Mouse (Mus musculus): ENCODE results near the gene Pcbp1.
"Not testable (repeated sequence)": the region's sequence is repeated elsewhere in the genome, so short reads cannot be mapped to it uniquely, and the experiment has no call there.

Pcbp1 gene

GRCm38 (mm10) chr6:86493469-86494263, 32.5 kb downstream of the Pcbp1 start:
- DNase-seq (ENCODE audit: low spot score): no peak

GRCm38 (mm10) chr6:86490413-86490812, 35.7 kb downstream of the Pcbp1 start:
- not testable (repeated sequence) for DNase-seq (ENCODE audit: low spot score)

GRCm38 (mm10) chr6:86489945-86490344, 36.2 kb downstream of the Pcbp1 start:
- DNase-seq (ENCODE audit: low spot score): no peak

GRCm38 (mm10) chr6:86488149-86488485, 38.0 kb downstream of the Pcbp1 start:
- no peak for DNase-seq (ENCODE audit: low spot score)

GRCm38 (mm10) chr6:86487358-86488148, 38.6 kb downstream of the Pcbp1 start:
- peak; percentile 86 for DNase-seq (ENCODE audit: low spot score)

GRCm38 (mm10) chr6:86485943-86486640, 40.0 kb downstream of the Pcbp1 start:
- no peak for DNase-seq (ENCODE audit: low spot score)

- DNase-seq (ENCODE audit: low spot score): no peak
Observed at GRCm38 (mm10) chr6:86481871-86482270, 44.2 kb downstream of the Pcbp1 start.

DNA sequence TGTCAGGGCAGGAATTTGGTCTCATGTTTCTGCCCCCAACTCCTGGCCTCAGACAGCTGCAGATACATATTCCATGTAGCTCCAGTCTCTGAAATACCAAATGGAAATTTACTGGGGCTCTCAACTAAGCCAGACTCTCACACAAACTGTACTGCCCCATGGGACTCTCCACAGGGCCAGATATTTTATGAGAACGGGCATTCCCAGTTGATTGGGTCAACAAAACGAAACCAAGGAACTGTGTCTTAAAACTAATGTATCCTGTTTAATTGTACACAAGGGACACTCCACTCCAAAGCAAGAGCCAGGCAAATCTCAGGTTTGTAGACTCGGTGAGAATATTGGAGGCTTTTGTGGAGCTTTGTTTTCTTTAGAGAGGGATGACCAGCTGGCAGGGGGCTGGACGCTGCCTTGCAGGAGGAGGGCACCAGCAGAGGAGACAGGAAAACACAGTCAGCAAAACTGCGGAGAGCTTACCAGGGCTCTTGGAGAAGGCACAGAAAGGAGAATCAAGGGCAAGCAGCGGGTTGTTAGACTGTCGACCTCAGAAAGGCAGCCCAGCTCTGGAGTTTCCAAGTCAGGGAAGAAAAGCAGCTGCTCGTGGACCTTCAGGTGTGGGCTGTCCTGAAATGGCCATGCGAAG, 45.8 kb downstream of the Pcbp1 start:
- peak; percentile 33 for DNase-seq (ENCODE audit: low spot score)

DNA sequence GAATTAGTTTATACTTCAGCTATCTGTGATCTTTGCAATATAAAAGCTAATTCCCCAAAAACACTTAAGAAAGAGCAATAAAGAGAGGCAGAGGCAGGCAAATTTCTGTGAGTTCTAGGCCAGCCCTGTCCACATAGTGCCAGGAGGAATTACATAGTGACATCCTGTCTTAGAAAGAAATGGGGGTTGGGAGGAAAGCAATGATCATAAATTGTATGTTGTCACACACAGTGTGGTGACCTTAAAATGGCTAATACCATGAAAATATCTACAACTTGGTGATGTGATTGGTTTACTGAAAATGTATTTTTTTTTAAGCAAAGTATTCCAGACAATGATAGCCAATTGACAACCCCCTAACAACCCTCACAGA, 46.3 kb downstream of the Pcbp1 start:
- no peak for DNase-seq (ENCODE audit: low spot score)

GRCm38 (mm10) chr6:86479311-86479710, 46.8 kb downstream of the Pcbp1 start:
- DNase-seq (ENCODE audit: low spot score): no peak

GRCm38 (mm10) chr6:86476931-86477330, 49.2 kb downstream of the Pcbp1 start:
- DNase-seq (ENCODE audit: low spot score): no peak

DNA sequence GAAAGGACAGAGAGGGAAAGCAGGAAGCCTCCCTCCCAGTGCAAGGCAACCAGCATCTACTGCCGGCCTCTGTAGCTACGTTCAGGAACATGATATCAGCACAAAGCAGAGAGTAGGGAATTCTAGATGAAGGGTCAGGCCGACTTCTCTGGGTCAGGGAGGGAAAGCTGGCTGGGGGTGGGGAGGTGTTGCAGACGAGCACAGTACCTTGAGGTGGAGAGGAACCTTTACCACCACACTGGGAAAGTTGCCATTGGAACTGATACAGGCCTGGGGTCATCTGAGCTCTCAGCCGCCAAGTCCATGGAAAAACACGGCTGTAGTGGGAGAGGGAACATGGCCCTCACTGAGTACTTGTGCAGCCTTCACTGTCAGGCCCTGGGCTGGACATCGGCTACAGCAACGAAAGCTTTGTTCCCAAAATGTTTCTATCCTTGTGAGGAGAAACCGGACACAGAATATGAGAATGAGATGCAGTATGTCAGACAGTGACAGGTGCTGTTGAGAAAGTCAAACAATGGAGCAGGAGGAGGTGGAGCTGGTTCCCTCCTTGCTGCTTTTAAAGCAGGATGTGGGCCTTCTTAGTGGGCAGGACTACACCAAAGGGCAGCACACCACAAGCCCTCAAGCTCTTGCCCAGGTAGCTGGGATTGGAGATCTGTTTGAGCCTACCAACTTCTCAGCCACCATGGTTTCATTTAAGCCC, 50.5 kb downstream of the Pcbp1 start:
- DNase-seq (ENCODE audit: low spot score): no peak

- no peak for DNase-seq (ENCODE audit: low spot score)
Observed at GRCm38 (mm10) chr6:86474646-86475181, 51.4 kb downstream of the Pcbp1 start.

Data from urinary bladder, postnatal 14 days (tissue).